Mouse (Mus musculus) megakaryocyte, embryonic 14.5 days (primary cell): ENCODE measurements at regions not wholly inside any gene's neighbourhood (a gene's known extent, or its start where the extent isn't known, plus 50 kb on each side); places are given as distances from the start of the nearest gene placed in this dataset.

Source experiments
- FLI1 ChIP-seq: IDR thresholded peaks from 2 replicates; pipeline ENCODE4 v1.6.1; 2012; ENCODE audit warnings: low read length, inconsistent platforms, mixed read lengths
- GATA1 ChIP-seq: IDR thresholded peaks from 3 replicates; pipeline ENCODE4 v1.6.1; 2012; ENCODE audit warnings: mixed read lengths, low read length, inconsistent platforms, borderline replicate concordance

DNA sequence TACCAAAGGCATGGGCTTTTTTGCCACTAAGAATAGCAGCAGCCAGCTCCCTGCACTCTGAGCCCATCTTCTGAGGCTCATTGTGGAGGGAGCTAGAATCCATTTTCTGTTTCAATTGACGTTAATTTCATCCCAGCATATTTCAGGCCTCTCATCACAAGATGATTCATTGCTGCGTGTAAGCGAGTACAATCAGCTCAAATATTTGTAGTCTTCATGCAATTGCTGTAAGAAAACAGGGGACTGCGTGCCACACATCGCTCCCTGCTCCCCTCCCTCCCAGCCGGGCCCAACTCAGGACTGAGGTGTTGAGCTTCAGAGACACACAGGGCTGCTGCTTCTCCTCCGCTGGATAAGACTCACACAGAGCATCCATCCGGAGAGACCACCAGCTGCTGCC is 360.0 kb upstream of the Cdh5 start:
- TF ChIP-seq GATA1 (no peak), FLI1 (no peak)
